Mouse (Mus musculus) liver, embryonic 16.5 days (tissue): Measurements from ENCODE around the gene Sh3bgrl2. TPM values are rescaled to one million over a fixed set of nuclear protein-coding genes. Genes with fewer than 3 reads are reported as not detected.

Source experiments
- ATAC-seq: fragments of 200-750 bp; cut with Nextera tagmentation; 2 replicates; pipeline ENCODE4 v1.8.0; 2017; ENCODE audit warnings: low read depth, mild to moderate bottlenecking, moderate number of reproducible peaks, moderate library complexity
- H3K27ac ChIP-seq: fragments of 300-500 bp; sonication (generic); 2 replicates; pipeline ENCODE4 v1.5.1; 2014; ENCODE audit warnings: mild to moderate bottlenecking, low read length
- H3K27me3 ChIP-seq: fragments of 300-500 bp; sonication (generic); 2 replicates; pipeline ENCODE4 v1.6.1; 2014; ENCODE audit warnings: low read depth, low read length, mixed read lengths; ENCODE audit not compliant: control insufficient read depth, insufficient read depth
- H3K36me3 ChIP-seq: fragments of 300-500 bp; sonication (generic); 2 replicates; pipeline ENCODE4 v1.6.1; 2014; ENCODE audit warnings: mild to moderate bottlenecking; ENCODE audit not compliant: control insufficient read depth, insufficient read depth
- H3K4me1 ChIP-seq: fragments of 300-500 bp; sonication (generic); 2 replicates; pipeline ENCODE4 v1.6.1; 2014; ENCODE audit warnings: low read depth, low read length, mixed read lengths; ENCODE audit not compliant: control insufficient read depth
- H3K4me2 ChIP-seq: fragments of 300-500 bp; sonication (generic); 2 replicates; pipeline ENCODE4 v1.6.1; 2014; ENCODE audit warnings: low read depth, low read length, mixed read lengths
- H3K4me3 ChIP-seq: fragments of 300-500 bp; sonication (generic); 2 replicates; pipeline ENCODE4 v1.5.1; 2014; ENCODE audit warnings: low read depth, mild to moderate bottlenecking, low read length
- H3K9ac ChIP-seq: fragments of 300-500 bp; sonication (generic); 2 replicates; pipeline ENCODE4 v1.6.1; 2014; ENCODE audit warnings: low read depth, low read length
- H3K9me3 ChIP-seq: fragments of 300-500 bp; sonication (generic); replicated peaks from 2 replicates; pipeline ENCODE4 v1.6.1; 2016; ENCODE audit warnings: low read length; ENCODE audit not compliant: control insufficient read depth
- WGBS: fragments of 180-500 bp; shearing (Covaris S2); extraction: QIAGEN DNeasy Blood & Tissue Kit; methylation state at CpG from one replicate; pipeline ENCODE4 v1.1.7; 2014; ENCODE audit not compliant: insufficient replicate concordance; 5-methylcytosine and 5-hydroxymethylcytosine counted together
- polyA plus RNA-seq: library from polyadenylated mRNA; unstranded; fragments of >200 nt; fragmentation: Nextera tagmentation; extraction: Ambion mirVana; gene quantifications from 2 replicates; pipeline ENCODE4 v1.2.1, GENCODE M21; 2015

Gene Sh3bgrl2
- polyA plus RNA-seq, 1 experiment from 2014 or later, result 13.9 TPM

- ATAC-seq, result no peak
- no peak overlapping the region for H3K4me2 ChIP-seq
- 38% methylated on average over 3 of the region's 3 CpGs for WGBS
These were observed 28.5 kb downstream of the Sh3bgrl2 start for GRCm38 (mm10) chr9:83576689-83577057.

GRCm38 (mm10) chr9:83577260-83577659 lies 29.1 kb downstream of the Sh3bgrl2 start:
- no peak overlapping the region for H3K27ac ChIP-seq
- H3K9me3 ChIP-seq, result no peaks in the 10 kb centered on the region
- peaks cover 4% of the 10 kb centered on the region for H3K4me1 ChIP-seq
- no peaks in the 10 kb centered on the region for H3K27me3 ChIP-seq
- no peak overlapping the region for H3K9ac ChIP-seq
- no peaks in the 10 kb centered on the region for H3K36me3 ChIP-seq
- no peak for ATAC-seq
- no peak overlapping the region for H3K4me2 ChIP-seq
- no peak overlapping the region for H3K4me3 ChIP-seq
- WGBS, result 69% methylated on average over 7 of the region's 7 CpGs

More at GRCm38 (mm10) chr9:83576689-83577057, 28.5 kb downstream of the Sh3bgrl2 start:
- no peaks in the 10 kb centered on the region for H3K27me3 ChIP-seq
- no peak overlapping the region for H3K9ac ChIP-seq
- H3K27ac ChIP-seq, result no peak overlapping the region
- no peaks in the 10 kb centered on the region for H3K36me3 ChIP-seq
- H3K4me1 ChIP-seq, result peaks cover 4% of the 10 kb centered on the region
- H3K4me3 ChIP-seq, result no peak overlapping the region
- H3K9me3 ChIP-seq, result no peaks in the 10 kb centered on the region

DNA sequence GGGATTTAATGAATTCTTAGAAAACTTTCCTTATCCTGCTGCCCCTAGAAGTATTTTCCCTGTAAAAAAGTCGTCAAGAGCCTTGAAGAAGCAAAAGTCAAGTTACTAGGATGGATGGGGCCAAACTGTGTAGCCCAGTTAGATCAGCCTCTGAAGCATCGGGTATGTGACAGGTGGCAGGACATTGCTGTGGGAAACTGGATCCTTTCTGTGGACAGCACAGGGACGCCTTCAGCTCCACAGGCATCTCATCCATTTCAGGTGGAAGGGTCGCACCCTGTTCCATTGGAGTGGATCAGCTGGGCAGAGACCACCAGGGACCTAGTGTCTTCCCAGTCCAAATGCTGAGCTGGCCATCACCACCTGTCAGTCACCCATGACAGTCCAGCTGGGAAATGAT lies 30.9 kb downstream of the Sh3bgrl2 start:
- Histone ChIP-seq H3K36me3 (no peaks in the 10 kb centered on the region), H3K4me1 (no peaks in the 10 kb centered on the region), H3K9ac (no peak overlapping the region), H3K4me2 (no peak overlapping the region), H3K27me3 (no peaks in the 10 kb centered on the region), H3K4me3 (no peak overlapping the region), H3K27ac (no peak overlapping the region), H3K9me3 (no peaks in the 10 kb centered on the region)
- no peak for ATAC-seq
- 54% methylated on average over 4 of the region's 4 CpGs for WGBS

GRCm38 (mm10) chr9:83582748-83583147 lies 34.6 kb downstream of the Sh3bgrl2 start:
- H3K9ac ChIP-seq, result no peak overlapping the region
- H3K27me3 ChIP-seq, result no peaks in the 10 kb centered on the region
- no peak overlapping the region for H3K4me3 ChIP-seq
- WGBS, result 58% methylated on average over 7 of the region's 7 CpGs
- H3K9me3 ChIP-seq, result no peaks in the 10 kb centered on the region
- no peak for ATAC-seq
- no peak overlapping the region for H3K27ac ChIP-seq
- no peak overlapping the region for H3K4me2 ChIP-seq
- no peaks in the 10 kb centered on the region for H3K4me1 ChIP-seq
- H3K36me3 ChIP-seq, result no peaks in the 10 kb centered on the region

GRCm38 (mm10) chr9:83586316-83587050 lies 38.4 kb downstream of the Sh3bgrl2 start:
- Histone ChIP-seq H3K27me3 (no peaks in the 10 kb centered on the region), H3K4me2 (no peak overlapping the region), H3K9me3 (no peaks in the 10 kb centered on the region), H3K9ac (no peak overlapping the region), H3K36me3 (no peaks in the 10 kb centered on the region), H3K27ac (no peak overlapping the region), H3K4me3 (no peak overlapping the region), H3K4me1 (no peaks in the 10 kb centered on the region)
- WGBS, result 77% methylated on average over 17 of the region's 17 CpGs
- no peak for ATAC-seq

- H3K4me3 ChIP-seq, result no peak overlapping the region
- H3K27me3 ChIP-seq, result no peaks in the 10 kb centered on the region
- H3K4me2 ChIP-seq, result no peak overlapping the region
- no peaks in the 10 kb centered on the region for H3K36me3 ChIP-seq
- 70% methylated on average over 9 of the region's 9 CpGs for WGBS
- ATAC-seq, result no peak
- no peaks in the 10 kb centered on the region for H3K4me1 ChIP-seq
- H3K27ac ChIP-seq, result no peak overlapping the region
- H3K9ac ChIP-seq, result no peak overlapping the region
- no peaks in the 10 kb centered on the region for H3K9me3 ChIP-seq
These were observed 39.0 kb downstream of the Sh3bgrl2 start for GRCm38 (mm10) chr9:83587116-83587515.

GRCm38 (mm10) chr9:83589063-83589462 lies 40.9 kb downstream of the Sh3bgrl2 start:
- H3K27me3 ChIP-seq, result no peaks in the 10 kb centered on the region
- no peaks in the 10 kb centered on the region for H3K4me1 ChIP-seq
- H3K36me3 ChIP-seq, result no peaks in the 10 kb centered on the region
- no peak overlapping the region for H3K4me2 ChIP-seq
- H3K9ac ChIP-seq, result no peak overlapping the region
- H3K27ac ChIP-seq, result no peak overlapping the region
- no peaks in the 10 kb centered on the region for H3K9me3 ChIP-seq
- H3K4me3 ChIP-seq, result no peak overlapping the region
- ATAC-seq, result no peak
- 58% methylated on average over 2 of the region's 2 CpGs for WGBS

- Histone ChIP-seq H3K27me3 (no peaks in the 10 kb centered on the region), H3K36me3 (no peaks in the 10 kb centered on the region), H3K4me1 (no peaks in the 10 kb centered on the region), H3K9me3 (no peaks in the 10 kb centered on the region), H3K4me2 (no peak overlapping the region), H3K27ac (no peak overlapping the region), H3K9ac (no peak overlapping the region), H3K4me3 (no peak overlapping the region)
- no peak for ATAC-seq
- WGBS, result 59% methylated on average over 14 of the region's 14 CpGs
These were observed 41.7 kb downstream of the Sh3bgrl2 start for GRCm38 (mm10) chr9:83589680-83590467.

- ATAC-seq, result no peak
- Histone ChIP-seq H3K27me3 (no peaks in the 10 kb centered on the region), H3K4me2 (no peak overlapping the region), H3K4me1 (no peaks in the 10 kb centered on the region), H3K9me3 (no peaks in the 10 kb centered on the region), H3K27ac (no peak overlapping the region), H3K36me3 (no peaks in the 10 kb centered on the region), H3K4me3 (no peak overlapping the region), H3K9ac (no peak overlapping the region)
- 70% methylated on average over 10 of the region's 10 CpGs for WGBS
These were observed 43.8 kb downstream of the Sh3bgrl2 start for GRCm38 (mm10) chr9:83591848-83592456.
